Mouse (Mus musculus): ENCODE measurements around the gene Usp8. TPM values are rescaled to one million over a fixed set of nuclear protein-coding genes. Genes with fewer than 3 reads are reported as not detected.

Gene Usp8
- polyA plus RNA-seq, 1 experiment from 2014 or later: 29.6 TPM

DNA sequence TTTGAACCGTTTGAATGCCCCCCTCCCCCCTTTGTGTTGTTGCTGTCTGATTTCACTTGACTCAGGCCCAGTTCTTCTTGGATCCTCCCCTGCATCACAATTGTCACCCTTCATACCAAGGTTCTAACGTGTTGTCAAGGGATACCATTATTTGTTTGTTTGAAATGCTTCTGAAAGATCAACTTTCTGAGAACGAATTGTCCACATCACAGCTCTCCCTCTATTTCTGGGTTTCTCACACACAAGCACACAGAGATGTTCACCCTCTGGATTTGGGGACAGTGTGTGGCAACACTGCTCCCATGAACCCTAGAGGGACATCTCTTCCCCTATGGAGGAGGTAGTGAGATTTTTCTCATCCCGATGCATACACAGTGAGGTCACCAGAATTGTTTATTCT lies 76.2 kb downstream of the Usp8 start, which contains the start of gene Usp50:
TSS of gene Usp50 (minus strand) at position 101 of the 400 bp plus-strand sequence.
- Histone ChIP-seq H3K9ac (no peak within 1 kb of the TSS), H3K27ac (replicated peaks) (no peak within 1 kb of the TSS), H3K27me3 (no peaks in the 10 kb centered on the region), H3K4me2 (no peak within 1 kb of the TSS), H3K9me3 (no peaks in the 10 kb centered on the region), H3K4me1 (replicated peaks) (no peaks in the 10 kb centered on the region), H3K36me3 (no peaks in the 10 kb centered on the region), H3K4me3 (no peak within 1 kb of the TSS)
- WGBS: 57% methylated on average over 4 of the region's 4 CpGs
- no peak for ATAC-seq (ENCODE audit: low FRiP score, low read depth)

GRCm38 (mm10) chr2:126787721-126788342 lies 80.7 kb downstream of the Usp8 start:
- Histone ChIP-seq H3K27me3 (no peaks in the 10 kb centered on the region), H3K9ac (no peak overlapping the region), H3K4me2 (no peak overlapping the region), H3K27ac (replicated peaks) (no peak overlapping the region), H3K4me1 (replicated peaks) (no peaks in the 10 kb centered on the region), H3K9me3 (no peaks in the 10 kb centered on the region), H3K36me3 (peaks cover 19% of the 10 kb centered on the region), H3K4me3 (no peak overlapping the region)
- no peak; the same call in 1 of the 2 replicates for ATAC-seq (ENCODE audit: low FRiP score, low read depth)
- WGBS: 49% methylated on average over 9 of the region's 9 CpGs

DNA sequence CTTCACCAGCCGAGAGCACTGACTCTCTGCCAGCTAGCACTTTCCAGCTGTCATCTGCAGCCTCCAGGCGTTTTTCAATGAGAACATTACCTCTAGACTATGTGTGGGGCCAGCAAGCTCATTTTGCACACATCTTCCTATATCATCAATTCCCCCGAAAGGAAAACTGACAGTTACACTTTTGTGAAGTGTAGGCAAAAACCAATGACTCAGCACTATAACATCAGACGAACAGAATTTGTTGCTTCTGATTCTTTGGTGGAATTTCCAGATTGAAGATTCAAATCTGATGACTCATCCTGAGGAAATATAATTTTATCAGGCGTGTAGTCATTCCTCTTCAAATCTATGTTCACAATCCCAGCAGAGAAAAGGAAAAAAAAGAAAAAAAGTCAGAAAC lies 85.5 kb downstream of the Usp8 start:
- Histone ChIP-seq H3K4me3 (no peak overlapping the region), H3K36me3 (peaks cover 53% of the 10 kb centered on the region), H3K27ac (replicated peaks) (no peak overlapping the region), H3K9ac (no peak overlapping the region), H3K27me3 (no peaks in the 10 kb centered on the region), H3K4me1 (replicated peaks) (no peaks in the 10 kb centered on the region), H3K4me2 (no peak overlapping the region), H3K9me3 (no peaks in the 10 kb centered on the region)
- ATAC-seq (ENCODE audit: low FRiP score, low read depth): no peak
- 82% methylated on average over 5 of the region's 5 CpGs for WGBS

GRCm38 (mm10) chr2:126795708-126796107 lies 88.6 kb downstream of the Usp8 start:
- no peak overlapping the region for H3K27ac ChIP-seq (replicated peaks)
- no peak overlapping the region for H3K4me3 ChIP-seq
- no peak overlapping the region for H3K9ac ChIP-seq
- peaks cover 65% of the 10 kb centered on the region for H3K36me3 ChIP-seq
- ATAC-seq (ENCODE audit: low FRiP score, low read depth): no peak
- WGBS: 90% methylated on average over 3 of the region's 3 CpGs
- H3K9me3 ChIP-seq: no peaks in the 10 kb centered on the region
- no peaks in the 10 kb centered on the region for H3K4me1 ChIP-seq (replicated peaks)
- H3K27me3 ChIP-seq: no peaks in the 10 kb centered on the region
- no peak overlapping the region for H3K4me2 ChIP-seq

GRCm38 (mm10) chr2:126798455-126798854 lies 91.3 kb downstream of the Usp8 start:
- ATAC-seq (ENCODE audit: low FRiP score, low read depth): no peak
- no peaks in the 10 kb centered on the region for H3K27me3 ChIP-seq
- WGBS: 84% methylated on average over 5 of the region's 5 CpGs
- no peak overlapping the region for H3K27ac ChIP-seq (replicated peaks)
- no peak overlapping the region for H3K4me2 ChIP-seq
- no peak overlapping the region for H3K9ac ChIP-seq
- H3K9me3 ChIP-seq: no peaks in the 10 kb centered on the region
- H3K4me3 ChIP-seq: no peak overlapping the region
- H3K4me1 ChIP-seq (replicated peaks): no peaks in the 10 kb centered on the region
- H3K36me3 ChIP-seq: peaks cover 59% of the 10 kb centered on the region

- no peak overlapping the region for H3K27ac ChIP-seq (replicated peaks)
- no peak overlapping the region for H3K4me3 ChIP-seq
- 97% methylated on average over 3 of the region's 3 CpGs for WGBS
- no peak overlapping the region for H3K4me2 ChIP-seq
- H3K27me3 ChIP-seq: no peaks in the 10 kb centered on the region
- peaks cover 52% of the 10 kb centered on the region for H3K36me3 ChIP-seq
- ATAC-seq (ENCODE audit: low FRiP score, low read depth): no peak
- no peaks in the 10 kb centered on the region for H3K9me3 ChIP-seq
- H3K9ac ChIP-seq: no peak overlapping the region
- no peaks in the 10 kb centered on the region for H3K4me1 ChIP-seq (replicated peaks)
Measured at GRCm38 (mm10) chr2:126801980-126802379, 94.9 kb downstream of the Usp8 start.

Other genes with a start within 250 kb of the Usp8 start
- gene Atp8b4, start 206.7 kb upstream of the Usp8 start, polyA plus RNA-seq (2015; fragmentation: Nextera tagmentation; extraction: Ambion mirVana): 0.08 and 0.12 TPM in 2 replicates
- 10.5 and 10.7 TPM in 2 replicates for gene Slc27a2, start 154.9 kb upstream of the Usp8 start, polyA plus RNA-seq (2015; fragmentation: Nextera tagmentation; extraction: Ambion mirVana)
- 0.98 and 1.7 TPM in 2 replicates for gene Hdc, start 88.0 kb upstream of the Usp8 start, polyA plus RNA-seq (2015; fragmentation: Nextera tagmentation; extraction: Ambion mirVana)
- 37.3 and 45.1 TPM in 2 replicates for gene Gabpb1, start 31.0 kb upstream of the Usp8 start, polyA plus RNA-seq (2015; fragmentation: Nextera tagmentation; extraction: Ambion mirVana)
- 2.0 and 2.4 TPM in 2 replicates for gene Usp50, start 76.1 kb downstream of the Usp8 start, polyA plus RNA-seq (2015; fragmentation: Nextera tagmentation; extraction: Ambion mirVana)
- 28.4 and 30.0 TPM in 2 replicates for gene Trpm7, start 168.9 kb downstream of the Usp8 start, polyA plus RNA-seq (2015; fragmentation: Nextera tagmentation; extraction: Ambion mirVana)
- 30.4 and 32.9 TPM in 2 replicates for gene Sppl2a, start 225.9 kb downstream of the Usp8 start, polyA plus RNA-seq (2015; fragmentation: Nextera tagmentation; extraction: Ambion mirVana)